8 mouse cellular contexts compared by ENCODE assay signal in genomic region chr3:54764418-54764817, GRCm38 (mm10). TPM values are rescaled to one million over a fixed set of nuclear protein-coding genes. Genes with fewer than 3 reads are reported as not detected.
A peak's percentile ranks its signal among the peaks of the same experiment; 100 is the strongest.
DNase-seq lines count a peak whose midpoint lies in the region; ATAC-seq and TF ChIP-seq lines count a peak whose summit lies in the region.

No protein-coding gene starts in this region.

- H3K36me3 ChIP-seq in intestine, embryonic 16.5 days (ENCODE audit: control insufficient read depth, insufficient read depth, low read length), result no peaks in the 10 kb centered on the region
- no peaks in the 10 kb centered on the region for H3K36me3 ChIP-seq in myocyte (ENCODE audit: control insufficient read depth, insufficient read depth)

- H3ac ChIP-seq in myocyte (ENCODE audit: control insufficient read depth, insufficient read length), result no peak overlapping the region

- H3K4me3 ChIP-seq in intestine, embryonic 16.5 days (ENCODE audit: low read length), result peak overlapping the region; percentile 9; the same call in 1 of the 2 replicates
- H3K4me3 ChIP-seq in myocyte, result peak overlapping the region; percentile 9

- peak overlapping the region; percentile 31; the same call in 1 of the 2 replicates for H3K9ac ChIP-seq in intestine, embryonic 16.5 days (ENCODE audit: low read depth, low read length)

- no peak for TF ChIP-seq POLR2A in myocyte (IDR thresholded peaks at IDR 0.05; ENCODE audit: insufficient read length, low read depth)

- peak overlapping the region; percentile 10; the same call in 1 of the 2 replicates for H3K4me2 ChIP-seq in intestine, embryonic 16.5 days (ENCODE audit: low read depth, low read length)
- peak overlapping the region; percentile 38 for H3K4me2 ChIP-seq in myocyte (ENCODE audit: low read depth)

- H3K4me1 ChIP-seq in intestine, embryonic 16.5 days (ENCODE audit: control insufficient read depth, insufficient read depth, low read length), result peaks cover 10% of the 10 kb centered on the region

- no peak for ATAC-seq in intestine, embryonic 16.5 days
- no peak for ATAC-seq in erythroblast, adult 5-6 weeks (replicated peaks; ENCODE audit: low FRiP score, poor library complexity, severe bottlenecking)
- no peak for ATAC-seq in megakaryocyte-erythroid progenitor cell, adult 5-6 weeks (replicated peaks; ENCODE audit: low FRiP score, low TSS enrichment, poor library complexity, severe bottlenecking)

- H3K79me2 ChIP-seq in myocyte (ENCODE audit: control insufficient read depth, insufficient read depth), result no peaks in the 10 kb centered on the region

- H3K27me3 ChIP-seq in intestine, embryonic 16.5 days (replicated peaks; ENCODE audit: control insufficient read depth, insufficient read depth, low read length), result no peaks in the 10 kb centered on the region
- no peaks in the 10 kb centered on the region for H3K27me3 ChIP-seq in myocyte (ENCODE audit: control insufficient read depth, insufficient read depth, insufficient read length)

- H3K9me3 ChIP-seq in intestine, embryonic 16.5 days (ENCODE audit: control insufficient read depth, low read length), result no peaks in the 10 kb centered on the region

- DNase-seq in R1 (ENCODE audit: low read depth, low spot score), result peak; percentile 62
- peak; percentile 49 to 66 for DNase-seq in cerebellum, postnatal 25 days
- peak; percentile 10 for DNase-seq in gastrocnemius, postnatal 25 days
- DNase-seq in left cerebral cortex, postnatal 25 days (ENCODE audit: low spot score in 2 of 2), result peak; percentile 31 to 37

- WGBS in intestine, embryonic 16.5 days, result 66% methylated on average over 18 of the region's 18 CpGs

- no peak overlapping the region for H3K27ac ChIP-seq in intestine, embryonic 16.5 days (ENCODE audit: low read length)

- intact Hi-C loops in left cerebral cortex, postnatal 25 days (cut with DNase I), result no loop called here

TF ChIP-seq in myocyte, 11 proteins besides CTCF, POLR2A, EP300 and RAD21:
- TF ChIP-seq MYOG (IDR thresholded peaks at IDR 0.05; ENCODE audit: control insufficient read depth in 1 of 3, insufficient read depth in 1 of 3, insufficient read length in 2 of 3, low read depth in 2 of 3), result no peak
- no peak for TF ChIP-seq REST (IDR thresholded peaks at IDR 0.05; ENCODE audit: insufficient read depth, insufficient read length)
- TF ChIP-seq POLR2AphosphoS2 (IDR thresholded peaks at IDR 0.05; ENCODE audit: insufficient read length, low read depth), result no peak
- TF ChIP-seq MAX (IDR thresholded peaks at IDR 0.05; ENCODE audit: low read depth), result no peak
- TF ChIP-seq TCF12 (IDR thresholded peaks at IDR 0.05; ENCODE audit: insufficient read depth, poor library complexity, severe bottlenecking), result no peak
- peak; percentile 60 for TF ChIP-seq USF1 (IDR thresholded peaks at IDR 0.05; ENCODE audit: low read depth)
TF ChIP-seq in myocyte: peak in this region for 1.

RNA-seq across cellular contexts. Expression of gene Smad9, which starts 9.0 kb away (rescaled TPM):
- total RNA-seq in gastrocnemius, postnatal 25 days (2021), result under 1 TPM; 0.16 to 0.51 TPM
- polyA plus RNA-seq in intestine, embryonic 16.5 days (2015; fragmentation: Nextera tagmentation; extraction: Ambion mirVana), result 1.0 and 1.4 TPM in 2 replicates
- 1 to 10 TPM; 6.4 to 8.0 TPM for total RNA-seq in left cerebral cortex, postnatal 25 days (2021)
- polyA plus RNA-seq in myocyte (2012; fragmentation: generic; extraction: Trizol), result 0.12 TPM
- total RNA-seq in erythroblast, adult 5-6 weeks (2015; ENCODE audit: low replicate concordance), result not detected in 2 replicates
- not detected in 2 replicates for total RNA-seq in erythroblast, adult 5-6 weeks (2017; ENCODE audit: low replicate concordance)
- total RNA-seq in megakaryocyte-erythroid progenitor cell, adult 5-6 weeks (2014; fragmentation: Nextera tagmentation), result not detected in 2 replicates
- not detected in 2 replicates for total RNA-seq in megakaryocyte-erythroid progenitor cell, adult 5-6 weeks (2017)

RNA-seq across cellular contexts. Expression of gene Alg5, which starts 29.1 kb away (rescaled TPM):
- total RNA-seq in gastrocnemius, postnatal 25 days (2021), result 1 to 10 TPM; 9.3 to 9.4 TPM
- 64.3 and 66.2 TPM in 2 replicates for polyA plus RNA-seq in intestine, embryonic 16.5 days (2015; fragmentation: Nextera tagmentation; extraction: Ambion mirVana)
- total RNA-seq in left cerebral cortex, postnatal 25 days (2021), result 10 to 100 TPM; 17.3 to 19.2 TPM
- polyA plus RNA-seq in myocyte (2012; fragmentation: generic; extraction: Trizol), result 41.5 TPM
- total RNA-seq in erythroblast, adult 5-6 weeks (2015; ENCODE audit: low replicate concordance), result 2.1 and 8.8 TPM in 2 replicates
- total RNA-seq in erythroblast, adult 5-6 weeks (2017; ENCODE audit: low replicate concordance), result 2.4 and 12.2 TPM in 2 replicates
- total RNA-seq in megakaryocyte-erythroid progenitor cell, adult 5-6 weeks (2014; fragmentation: Nextera tagmentation), result 27.8 and 29.6 TPM in 2 replicates
- 37.9 and 46.2 TPM in 2 replicates for total RNA-seq in megakaryocyte-erythroid progenitor cell, adult 5-6 weeks (2017)

RNA-seq across cellular contexts. Expression of gene Exosc8, which starts 29.2 kb away (rescaled TPM):
- total RNA-seq in gastrocnemius, postnatal 25 days (2021), result 1 to 10 TPM; 8.9 to 9.8 TPM
- polyA plus RNA-seq in intestine, embryonic 16.5 days (2015; fragmentation: Nextera tagmentation; extraction: Ambion mirVana), result 84.2 and 91.4 TPM in 2 replicates
- 10 to 100 TPM; 23.4 to 23.8 TPM for total RNA-seq in left cerebral cortex, postnatal 25 days (2021)
- polyA plus RNA-seq in myocyte (2012; fragmentation: generic; extraction: Trizol), result 35.9 TPM
- 60.6 and 68.0 TPM in 2 replicates for total RNA-seq in erythroblast, adult 5-6 weeks (2015; ENCODE audit: low replicate concordance)
- 14.1 and 65.2 TPM in 2 replicates for total RNA-seq in erythroblast, adult 5-6 weeks (2017; ENCODE audit: low replicate concordance)
- total RNA-seq in megakaryocyte-erythroid progenitor cell, adult 5-6 weeks (2014; fragmentation: Nextera tagmentation), result 185 and 256 TPM in 2 replicates
- 247 and 289 TPM in 2 replicates for total RNA-seq in megakaryocyte-erythroid progenitor cell, adult 5-6 weeks (2017)

RNA-seq across cellular contexts. Expression of gene Rfxap, which starts 43.2 kb away (rescaled TPM):
- total RNA-seq in gastrocnemius, postnatal 25 days (2021), result 10 to 100 TPM; 29.0 to 30.5 TPM
- 22.8 and 24.4 TPM in 2 replicates for polyA plus RNA-seq in intestine, embryonic 16.5 days (2015; fragmentation: Nextera tagmentation; extraction: Ambion mirVana)
- 10 to 100 TPM; 47.5 to 58.9 TPM for total RNA-seq in left cerebral cortex, postnatal 25 days (2021)
- polyA plus RNA-seq in myocyte (2012; fragmentation: generic; extraction: Trizol), result 24.3 TPM
- total RNA-seq in erythroblast, adult 5-6 weeks (2015; ENCODE audit: low replicate concordance), result 6.1 and 8.4 TPM in 2 replicates
- 7.1 and 19.2 TPM in 2 replicates for total RNA-seq in erythroblast, adult 5-6 weeks (2017; ENCODE audit: low replicate concordance)
- 25.2 and 26.5 TPM in 2 replicates for total RNA-seq in megakaryocyte-erythroid progenitor cell, adult 5-6 weeks (2014; fragmentation: Nextera tagmentation)
- 76.2 and 107 TPM in 2 replicates for total RNA-seq in megakaryocyte-erythroid progenitor cell, adult 5-6 weeks (2017)

RNA-seq across cellular contexts. Expression of gene Gm21958, which starts 50.3 kb away (rescaled TPM):
- total RNA-seq in gastrocnemius, postnatal 25 days (2021), result not detected
- 0.53 TPM in 1 of 2 replicates, not detected in the other for polyA plus RNA-seq in intestine, embryonic 16.5 days (2015; fragmentation: Nextera tagmentation; extraction: Ambion mirVana)
- total RNA-seq in left cerebral cortex, postnatal 25 days (2021), result not detected
- polyA plus RNA-seq in myocyte (2012; fragmentation: generic; extraction: Trizol), result not detected
- not detected in 2 replicates for total RNA-seq in erythroblast, adult 5-6 weeks (2015; ENCODE audit: low replicate concordance)
- 6.4 TPM in 1 of 2 replicates, not detected in the other for total RNA-seq in erythroblast, adult 5-6 weeks (2017; ENCODE audit: low replicate concordance)
- total RNA-seq in megakaryocyte-erythroid progenitor cell, adult 5-6 weeks (2014; fragmentation: Nextera tagmentation), result not detected in 2 replicates
- total RNA-seq in megakaryocyte-erythroid progenitor cell, adult 5-6 weeks (2017), result not detected in 2 replicates

Comparison
In these comparisons a context has a peak if more than half of its experiments do, and no peak if none do; other contexts are left out.
1. DNase-seq: peak in every context shown above with its lines; median percentile 62 in R1; 58 in cerebellum, postnatal 25 days; 34 in left cerebral cortex, postnatal 25 days; 10 in gastrocnemius, postnatal 25 days.
2. RNA of gene Smad9, which starts 9.0 kb away (total RNA-seq): 6.4 to 8.0 TPM in left cerebral cortex, postnatal 25 days; 0.16 to 0.51 TPM in gastrocnemius, postnatal 25 days, not detected in erythroblast, adult 5-6 weeks and not detected in megakaryocyte-erythroid progenitor cell, adult 5-6 weeks; every median in the first group is over 4 times any median in the second.